Mouse (Mus musculus) adrenal gland, adult 8-10 months (tissue): ENCODE measurements around the gene Set. TPM values are rescaled to one million over a fixed set of nuclear protein-coding genes. Genes with fewer than 3 reads are reported as not detected.

Experiments used
- DNase-seq: peaks from one replicate; pipeline ENCODE4 v3.0.0; 2022
- total RNA-seq, 4 experiments: library from RNA; stranded (reverse); gene quantifications; 2 replicates each; pipeline ENCODE4 v1.2.4; 2022

Set gene
- total RNA-seq, 4 experiments from 2014 or later = 205 to 257 (median 225) TPM

- no peak for DNase-seq
These were observed 34.3 kb downstream of the Set start for GRCm38 (mm10) chr2:30091521-30091920.

GRCm38 (mm10) chr2:30092280-30092918, 35.2 kb downstream of the Set start:
- no peak for DNase-seq

DNA sequence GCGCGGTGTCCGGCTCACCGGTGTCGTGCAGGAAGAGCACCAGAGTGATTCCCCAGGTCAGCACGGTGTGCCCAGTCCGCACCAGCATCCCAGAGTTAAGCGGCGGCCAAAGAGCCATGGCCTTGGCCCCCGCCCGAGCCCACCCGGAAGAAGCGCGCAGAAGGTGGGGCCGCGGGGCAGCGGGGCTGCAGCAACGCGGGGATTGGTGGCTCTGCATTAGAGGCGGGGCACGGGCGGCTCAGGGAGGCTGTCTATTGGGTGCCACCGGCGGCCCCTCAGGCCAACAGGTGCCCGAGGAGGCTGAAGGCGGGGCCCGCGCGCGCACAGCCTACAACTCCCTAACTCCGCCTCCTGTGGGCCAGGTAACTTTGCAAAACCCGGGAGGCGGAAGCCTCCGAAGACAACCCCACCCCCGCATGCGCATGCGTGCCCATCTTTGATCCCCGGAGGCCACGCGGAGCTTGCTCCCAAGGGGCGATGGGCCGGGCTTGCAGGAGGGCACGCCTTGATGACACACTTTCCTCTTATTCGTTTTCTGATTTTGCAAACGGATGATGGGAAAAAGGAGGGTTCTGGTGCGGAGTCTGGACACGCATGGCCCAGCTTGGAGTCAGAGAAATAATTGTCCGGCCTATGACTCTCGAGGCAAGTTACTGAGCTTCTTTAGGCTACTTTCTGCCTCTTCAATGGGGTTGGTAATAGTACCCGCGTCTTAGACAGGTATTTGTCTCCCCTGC, 36.5 kb downstream of the Set start, which contains the start of gene Zdhhc12:
Gene Zdhhc12 (minus strand): TSS at position 178 of the 737 bp plus-strand sequence.
- peak; percentile 98 for DNase-seq

DNA sequence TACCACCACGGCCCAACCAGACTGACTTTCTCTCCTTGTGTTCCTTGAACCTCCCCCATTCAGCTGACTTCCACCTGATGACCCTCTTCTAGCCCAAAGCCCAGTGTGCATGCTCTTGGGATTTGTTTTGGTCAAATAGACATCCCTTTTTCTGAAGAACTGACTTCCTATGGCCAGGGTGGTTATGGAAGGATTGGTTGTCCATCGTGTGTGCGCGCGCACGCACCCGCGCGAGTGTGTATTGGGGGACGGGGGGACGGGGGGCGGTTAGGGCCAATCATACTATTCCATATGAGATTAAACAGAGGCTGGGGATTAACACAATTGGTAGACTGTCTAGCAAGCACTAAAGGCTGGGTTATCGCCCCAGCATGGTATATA, 37.0 kb downstream of the Set start:
- no peak for DNase-seq

DNA sequence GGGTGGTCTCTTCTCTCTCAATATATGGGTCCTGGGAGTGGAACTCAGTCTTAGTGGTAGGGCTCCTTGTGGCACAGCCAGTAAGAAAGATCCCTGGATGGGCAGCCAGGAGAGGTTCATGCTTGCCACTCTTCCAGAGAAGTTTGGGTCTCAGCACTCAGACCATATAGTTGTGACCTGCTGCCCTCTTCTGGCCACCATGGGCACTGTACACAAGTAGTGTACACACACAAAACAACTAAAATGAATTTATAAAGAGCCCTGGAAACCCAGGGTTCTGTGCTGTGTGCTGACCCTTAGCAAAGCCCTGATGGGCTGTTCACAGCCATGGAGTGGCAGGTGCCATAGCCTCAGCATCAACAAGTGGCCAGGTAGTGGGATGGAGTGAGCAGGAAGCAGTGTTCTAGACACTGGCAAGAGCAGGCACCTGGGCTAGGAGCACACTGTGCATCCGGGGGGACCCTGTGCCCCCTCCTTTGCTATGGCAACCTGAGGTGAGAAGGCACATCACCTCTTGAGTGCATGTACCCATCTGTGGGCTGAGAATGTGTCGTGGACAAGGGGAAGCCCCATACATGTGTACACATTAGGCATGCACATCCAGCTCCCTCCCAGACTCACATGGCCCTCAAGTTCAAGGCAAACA, 38.8 kb downstream of the Set start:
- no peak for DNase-seq

- no peak for DNase-seq
These were observed 43.0 kb downstream of the Set start for GRCm38 (mm10) chr2:30100214-30100613.

- no peak for DNase-seq
These were observed 49.2 kb downstream of the Set start for GRCm38 (mm10) chr2:30106364-30106763.

- no peak for DNase-seq
These were observed 50.5 kb downstream of the Set start for GRCm38 (mm10) chr2:30107646-30108045.

- DNase-seq = no peak
These were observed 51.1 kb downstream of the Set start for GRCm38 (mm10) chr2:30108260-30108659.

- no peak for DNase-seq
These were observed 54.3 kb downstream of the Set start for GRCm38 (mm10) chr2:30111500-30111899.

DNA sequence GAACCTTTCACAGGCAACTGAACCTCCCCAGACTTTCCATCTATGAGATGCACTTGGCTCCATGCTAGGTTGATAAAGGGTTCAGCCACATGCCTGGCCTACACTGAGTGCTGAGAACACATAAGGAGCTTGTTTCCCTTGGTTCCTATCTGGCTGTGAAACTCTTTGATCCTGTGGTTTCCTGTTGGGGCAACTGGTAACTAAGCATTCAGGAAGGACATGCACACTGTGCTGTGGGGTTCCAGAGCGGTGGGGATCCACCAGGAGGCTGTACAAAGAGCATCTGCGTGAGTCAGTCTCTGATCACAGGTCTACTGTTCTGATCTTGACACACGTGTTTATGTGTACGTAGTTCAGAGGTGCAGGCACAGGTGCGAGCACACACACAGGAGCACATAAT, 55.4 kb downstream of the Set start:
- no peak for DNase-seq

- DNase-seq = no peak
These were observed 62.5 kb downstream of the Set start for GRCm38 (mm10) chr2:30119641-30120051.

- no peak for DNase-seq
These were observed 63.1 kb downstream of the Set start for GRCm38 (mm10) chr2:30120269-30120668.

Other genes with a start within 250 kb of the Set start
- 10 to 100 TPM; 46.8 to 58.8 (median 49.5) TPM for gene Urm1, start 237.3 kb upstream of the Set start, total RNA-seq
- gene Cercam, start 188.2 kb upstream of the Set start, total RNA-seq = 10 to 100 TPM in 3 of 4 experiments, 1 to 10 TPM in 1; 7.6 to 32.8 (median 18.4) TPM
- 10 to 100 TPM; 31.2 to 80.8 (median 57.9) TPM for gene Odf2, start 168.2 kb upstream of the Set start, total RNA-seq
- gene Gle1, start 122.0 kb upstream of the Set start, total RNA-seq = 10 to 100 TPM; 34.7 to 56.4 (median 43.6) TPM
- gene Sptan1, start 91.8 kb upstream of the Set start, total RNA-seq = 100 to 1,000 TPM; 163 to 298 (median 244) TPM
- gene Wdr34, start 8.5 kb upstream of the Set start, total RNA-seq = 10 to 100 TPM; 19.5 to 31.7 (median 26.6) TPM
- gene Pkn3, start 20.3 kb downstream of the Set start, total RNA-seq = 1 to 10 TPM; 4.8 to 6.6 (median 5.8) TPM
- gene Zdhhc12, start 36.3 kb downstream of the Set start, total RNA-seq = 10 to 100 TPM; 16.4 to 23.9 (median 17.6) TPM
- 10 to 100 TPM; 45.6 to 74.7 (median 58.5) TPM for gene Zer1, start 67.2 kb downstream of the Set start, total RNA-seq
- 10 to 100 TPM; 58.6 to 71.5 (median 64.5) TPM for gene Tbc1d13, start 76.4 kb downstream of the Set start, total RNA-seq
- gene Endog, start 114.1 kb downstream of the Set start, total RNA-seq = 10 to 100 TPM; 21.9 to 43.0 (median 31.0) TPM
- 10 to 100 TPM; 22.9 to 28.7 (median 28.4) TPM for gene Spout1, start 121.1 kb downstream of the Set start, total RNA-seq
- gene Kyat1, start 148.5 kb downstream of the Set start, total RNA-seq = 10 to 100 TPM; 21.3 to 27.4 (median 22.8) TPM
- gene Lrrc8a, start 180.3 kb downstream of the Set start, total RNA-seq = 10 to 100 TPM; 54.6 to 63.0 (median 57.8) TPM
- 1 to 10 TPM in 3 of 4 experiments, under 1 TPM in 1; 0.58 to 5.3 (median 2.8) TPM for gene Gm28035, start 183.2 kb downstream of the Set start, total RNA-seq
- gene Phyhd1, start 208.8 kb downstream of the Set start, total RNA-seq = 10 to 100 TPM; 12.0 to 20.7 (median 15.4) TPM
- not detected for gene Gm28038, start 223.7 kb downstream of the Set start, total RNA-seq
- gene Dolk, start 229.0 kb downstream of the Set start, total RNA-seq = 10 to 100 TPM; 31.2 to 42.7 (median 37.6) TPM
- 10 to 100 TPM; 28.2 to 33.6 (median 30.2) TPM for gene Nup188, start 229.0 kb downstream of the Set start, total RNA-seq